ENCODE assay signal across 8 mouse cellular contexts in the genomic region with DNA sequence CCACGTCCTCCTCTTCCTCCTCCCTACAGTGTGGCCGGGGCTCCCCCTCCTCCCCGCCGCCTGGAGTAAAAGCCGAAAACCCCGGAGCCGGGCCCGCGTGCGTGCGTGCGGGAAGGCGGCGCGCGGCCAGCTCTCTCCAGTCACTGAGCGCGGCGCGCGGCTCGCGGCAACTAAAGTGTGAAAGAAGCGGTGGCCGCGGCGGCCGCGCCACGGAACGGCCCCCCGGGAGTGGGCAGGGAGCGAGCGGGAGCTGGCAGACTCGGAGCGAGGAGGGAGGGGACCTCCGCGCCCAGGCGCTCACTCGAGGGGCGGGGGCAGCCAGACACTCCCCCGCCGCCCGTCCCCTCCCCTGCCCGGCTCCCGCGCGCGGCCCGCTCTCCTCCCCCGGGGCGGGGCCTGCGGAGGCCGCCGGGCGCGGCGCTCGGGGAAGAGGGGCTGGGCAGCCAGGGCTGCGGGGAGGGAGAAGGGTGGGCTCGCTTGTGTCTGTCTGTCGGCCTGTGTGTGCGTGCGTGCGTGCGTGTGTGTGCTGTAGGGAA. TPM values are rescaled to one million over a fixed set of nuclear protein-coding genes. Genes with fewer than 3 reads are reported as not detected.
DNase-seq lines count a peak whose midpoint lies in the region; ATAC-seq and TF ChIP-seq lines count a peak whose summit lies in the region.

A gene (minus strand): TSS at position 108 of the 536 bp plus-strand sequence.

- TF ChIP-seq EP300 in MEL (IDR thresholded peaks at IDR 0.05; ENCODE audit: low read depth in 1 of 2, low read length in 2 of 2): no peak

- TF ChIP-seq RAD21 in MEL (IDR thresholded peaks at IDR 0.05; ENCODE audit: low read depth, low read length): no peak

- H3K9ac ChIP-seq in MEL (ENCODE audit: control insufficient read depth, low read depth, low read length, poor library complexity, severe bottlenecking): peak within 1 kb of the TSS; percentile 35
- H3K9ac ChIP-seq in lung, embryonic 16.5 days (ENCODE audit: low read length): peak within 1 kb of the TSS; percentile 94

- DNase-seq in MEL (ENCODE audit: low read depth, low spot score): peak; percentile 54
- DNase-seq in cerebellum, adult 18-20 months: peak; percentile 88 to 93
- peak; percentile 78 to 91 for DNase-seq in layer of hippocampus, postnatal 10 days (ENCODE audit: low spot score in 2 of 2)
- DNase-seq in ovary, postnatal 10 days (ENCODE audit: low spot score): peak; percentile 77
- DNase-seq in thymus, adult 2 months: peak; percentile 86

- peak within 1 kb of the TSS; percentile 93 for H3K4me2 ChIP-seq in lung, embryonic 16.5 days (ENCODE audit: low read depth, low read length)

- peaks cover 0 to 11% of the 10 kb centered on the region in 2 experiments; a peak in 2 of 4 replicates for H3K4me1 ChIP-seq in MEL (ENCODE audit: control insufficient read depth in 1 of 2, insufficient read depth in 2 of 2, low read length in 2 of 2)
- peaks cover 29% of the 10 kb centered on the region for H3K4me1 ChIP-seq in lung, embryonic 16.5 days (replicated peaks; ENCODE audit: control insufficient read depth, insufficient read depth, low read length)
- H3K4me1 ChIP-seq in thymus, adult 2 months (replicated peaks; ENCODE audit: control insufficient read depth, insufficient read depth, low read length): peaks cover 14% of the 10 kb centered on the region

- H3K36me3 ChIP-seq in MEL (ENCODE audit: control insufficient read depth in 1 of 2, insufficient read depth in 2 of 2, low read length in 2 of 2): peaks cover 0 to 9% of the 10 kb centered on the region in 2 experiments; a peak in 2 of 4 replicates
- no peaks in the 10 kb centered on the region for H3K36me3 ChIP-seq in lung, embryonic 16.5 days (ENCODE audit: control insufficient read depth, insufficient read depth, low read length)
- no peaks in the 10 kb centered on the region for H3K36me3 ChIP-seq in thymus, adult 2 months (ENCODE audit: control insufficient read depth, insufficient read depth, low read length)

- H3K27me3 ChIP-seq in MEL (ENCODE audit: control insufficient read depth in 1 of 2, insufficient read depth in 2 of 2, low read length in 2 of 2): peaks cover 9 to 12% of the 10 kb centered on the region in 2 experiments
- no peaks in the 10 kb centered on the region for H3K27me3 ChIP-seq in lung, embryonic 16.5 days (ENCODE audit: control insufficient read depth, insufficient read depth, low read depth, low read length)
- no peaks in the 10 kb centered on the region for H3K27me3 ChIP-seq in thymus, adult 2 months (ENCODE audit: control insufficient read depth, insufficient read depth, low read length)

- H3K9me3 ChIP-seq in MEL (replicated peaks; ENCODE audit: insufficient read depth, low read length): no peaks in the 10 kb centered on the region
- H3K9me3 ChIP-seq in lung, embryonic 16.5 days (ENCODE audit: control insufficient read depth, low read length): no peaks in the 10 kb centered on the region

- no peaks in the 10 kb centered on the region for H3K79me2 ChIP-seq in MEL (ENCODE audit: control insufficient read depth, insufficient read depth, low read length, poor library complexity)

- no peak for TF ChIP-seq CTCF in MEL (IDR thresholded peaks at IDR 0.05 in 2 of 3, conservative IDR thresholded peaks at IDR 0.05 in 1 of 3; ENCODE audit: control insufficient read depth in 1 of 3, insufficient read depth in 1 of 3, low read depth in 2 of 3, low read length in 3 of 3, poor library complexity in 1 of 3, severe bottlenecking in 1 of 3)
- TF ChIP-seq CTCF in thymus, adult 2 months (IDR thresholded peaks at IDR 0.05; ENCODE audit: borderline replicate concordance, control insufficient read depth, extremely low read depth, insufficient read depth, low read length, poor library complexity): 0 out of 2 replicates have a peak, but pooled peaks have one; percentile 36

- WGBS in lung, embryonic 16.5 days: 0% methylated on average over 33 of the region's 66 CpGs
- WGBS in thymus, adult 2 months: under 1% methylated on average over 62 of the region's 66 CpGs

- H3K27ac ChIP-seq in MEL (ENCODE audit: control insufficient read depth, low read depth, low read length): no peak within 1 kb of the TSS
- H3K27ac ChIP-seq in lung, embryonic 16.5 days (ENCODE audit: low read length): peak within 1 kb of the TSS; percentile 86
- no peak within 1 kb of the TSS for H3K27ac ChIP-seq in thymus, adult 2 months (ENCODE audit: control insufficient read depth, insufficient read depth, low read length)

- ATAC-seq in frontal cortex, adult (ENCODE audit: low TSS enrichment): peak; percentile 64
- ATAC-seq in hematopoietic stem cell, adult 5-6 weeks (replicated peaks in 1 of 2; ENCODE audit: insufficient read depth in 1 of 2, low FRiP score in 2 of 2, low TSS enrichment in 1 of 2, low read depth in 1 of 2, poor library complexity in 2 of 2, severe bottlenecking in 2 of 2): peak; percentile 53 to 67
- ATAC-seq in lung, embryonic 16.5 days (ENCODE audit: low read depth): peak; percentile 96

- 0 out of 4 replicates have a peak, but pooled peaks of 1 of the 2 experiments have one; percentile 24 for TF ChIP-seq POLR2A in MEL (IDR thresholded peaks at IDR 0.05; ENCODE audit: control insufficient read depth in 1 of 2, insufficient read depth in 1 of 2, low read depth in 1 of 2, low read length in 2 of 2, poor library complexity in 1 of 2)
- TF ChIP-seq POLR2A in thymus, adult 2 months (IDR thresholded peaks at IDR 0.05; ENCODE audit: control insufficient read depth, extremely low read depth, insufficient read depth, low read length, poor library complexity): 0 out of 2 replicates have a peak, but pooled peaks have one; percentile 44

- peak within 1 kb of the TSS; percentile 47 to 61 for H3K4me3 ChIP-seq in MEL (ENCODE audit: control insufficient read depth in 1 of 2, insufficient read depth in 1 of 2, low read depth in 2 of 2, low read length in 2 of 2)
- H3K4me3 ChIP-seq in lung, embryonic 16.5 days (ENCODE audit: low read length): peak within 1 kb of the TSS; percentile 92
- H3K4me3 ChIP-seq in thymus, adult 2 months (ENCODE audit: control insufficient read depth, insufficient read depth, low read length): peak within 1 kb of the TSS; percentile 93

TF ChIP-seq in MEL, 35 proteins besides CTCF, POLR2A, EP300 and RAD21:
- no peak for TF ChIP-seq TAL1 (IDR thresholded peaks at IDR 0.05; ENCODE audit: low read length)
- no peak for TF ChIP-seq CHD2 (IDR thresholded peaks at IDR 0.05; ENCODE audit: low read length)
- no peak for TF ChIP-seq SIN3A (IDR thresholded peaks at IDR 0.05; ENCODE audit: low read length)
- no peak for TF ChIP-seq TCF12 (IDR thresholded peaks at IDR 0.05; ENCODE audit: low read depth, low read length)
- TF ChIP-seq TBP (IDR thresholded peaks at IDR 0.05; ENCODE audit: low read depth, low read length): no peak
- TF ChIP-seq POLR2AphosphoS2 (IDR thresholded peaks at IDR 0.05; ENCODE audit: low read length): no peak
- no peak for TF ChIP-seq HCFC1 (IDR thresholded peaks at IDR 0.05; ENCODE audit: low read depth, low read length)
- TF ChIP-seq NRF1 (IDR thresholded peaks at IDR 0.05; ENCODE audit: insufficient read depth, low read depth, low read length, poor library complexity, severe bottlenecking): no peak
- no peak for TF ChIP-seq KAT2A (conservative IDR thresholded peaks at IDR 0.05; ENCODE audit: low read depth, low read length)
- no peak for TF ChIP-seq CHD1 (IDR thresholded peaks at IDR 0.05; ENCODE audit: low read depth, low read length)
- no peak for TF ChIP-seq ZMIZ1 (IDR thresholded peaks at IDR 0.05; ENCODE audit: low read depth, low read length)
- no peak for TF ChIP-seq MEF2A (IDR thresholded peaks at IDR 0.05; ENCODE audit: extremely low read depth, insufficient replicate concordance, low read depth, low read length, poor library complexity, severe bottlenecking)
TF ChIP-seq in MEL: peak in this region for 0.

RNA-seq across cellular contexts. Expression of the gene that starts here (rescaled TPM):
- total RNA-seq in MEL (2012; rRNA removed): 0.04 and 0.07 TPM in 2 replicates
- polyA plus RNA-seq in MEL (2012; ENCODE audit: insufficient read depth in 1 of 2, insufficient read length in 2 of 2, low read depth in 1 of 2, low replicate concordance in 2 of 2, missing spikeins in 1 of 2): under 1 TPM in 1 of 2 experiments, not detected in 1; 0.91 TPM
- total RNA-seq in hematopoietic stem cell, adult 5-6 weeks (2017): 21.9 and 36.3 TPM in 2 replicates
- total RNA-seq in layer of hippocampus, postnatal 10 days (2021): 10 to 100 TPM; 66.0 to 67.7 TPM
- polyA plus RNA-seq in lung, embryonic 16.5 days (2015; fragmentation: Nextera tagmentation; extraction: Ambion mirVana): 16.7 and 17.3 TPM in 2 replicates
- polyA plus RNA-seq in thymus, adult 2 months (2012; rRNA removed): 4.1 and 5.0 TPM in 2 replicates

Comparison
In these comparisons a context has a peak if more than half of its experiments do, and no peak if none do; other contexts are left out.
1. RNA of the gene that starts here (total RNA-seq): 66.0 to 67.7 TPM in layer of hippocampus, postnatal 10 days and 21.9 to 36.3 TPM in hematopoietic stem cell, adult 5-6 weeks; 0.04 to 0.07 TPM in MEL; every median in the first group is over 10 times any median in the second.
2. Peak in DNase-seq, H3K4me3 ChIP-seq and H3K9ac ChIP-seq in MEL; RNA of the gene not detected or under 1 TPM.
3. Peak in every context shown above with its lines, with median percentiles within 50 percentile points of each other: DNase-seq, H3K4me3 ChIP-seq and ATAC-seq.